Mouse (Mus musculus): ENCODE results near the gene Lrfn1. TPM values are rescaled to one million over a fixed set of nuclear protein-coding genes. Genes with fewer than 3 reads are reported as not detected.

Lrfn1 gene
- total and polyA plus RNA-seq, 3 experiments, result 0.68 to 1.3 (median 0.73) TPM

- Histone ChIP-seq H3K4me1 (ENCODE audit: control insufficient read depth, insufficient read depth, low read length) (no peaks in the 10 kb centered on the region), H3K27ac (no peak overlapping the region), H3K27me3 (ENCODE audit: control insufficient read depth, insufficient read depth, low read length) (no peaks in the 10 kb centered on the region), H3K9ac (ENCODE audit: low read depth, low read length) (no peak overlapping the region), H3K79me2 (replicated peaks; ENCODE audit: control insufficient read depth, insufficient read depth, low read length) (no peaks in the 10 kb centered on the region), H3K36me3 (ENCODE audit: control insufficient read depth, insufficient read depth, low read length) (no peaks in the 10 kb centered on the region), H3K4me3 (no peak overlapping the region)
- DNase-seq, result no peak
- TF ChIP-seq CTCF (IDR thresholded peaks at IDR 0.05) (no peak), EP300 (IDR thresholded peaks at IDR 0.05; ENCODE audit: insufficient read depth, low read depth, low read length) (no peak), POLR2A (IDR thresholded peaks at IDR 0.05; ENCODE audit: insufficient read depth, low read depth, low read length) (no peak)
- intact Hi-C loops (cut with DNase I), result no loop called here
- 73% methylated on average over 13 of the region's 13 CpGs for WGBS
Measured at GRCm38 (mm10) chr7:28447865-28448820, 3.6 kb upstream of the Lrfn1 start.

GRCm38 (mm10) chr7:28452361-28453005 is 703 bp downstream of the Lrfn1 start:
- H3K27me3 ChIP-seq (ENCODE audit: control insufficient read depth, insufficient read depth, low read length), result no peaks in the 10 kb centered on the region
- intact Hi-C loops (cut with DNase I), result no loop called here
- no peak for DNase-seq
- TF ChIP-seq POLR2A (IDR thresholded peaks at IDR 0.05; ENCODE audit: insufficient read depth, low read depth, low read length) (no peak), CTCF (IDR thresholded peaks at IDR 0.05) (no peak), EP300 (IDR thresholded peaks at IDR 0.05; ENCODE audit: insufficient read depth, low read depth, low read length) (no peak)
- H3K9ac ChIP-seq (ENCODE audit: low read depth, low read length), result peak overlapping the region; percentile 79
- 6% methylated on average over 22 of the region's 24 CpGs for WGBS
- peak overlapping the region; percentile 52 for H3K4me3 ChIP-seq
- H3K4me1 ChIP-seq (ENCODE audit: control insufficient read depth, insufficient read depth, low read length), result no peaks in the 10 kb centered on the region
- H3K27ac ChIP-seq, result no peak overlapping the region
- no peaks in the 10 kb centered on the region for H3K79me2 ChIP-seq (replicated peaks; ENCODE audit: control insufficient read depth, insufficient read depth, low read length)
- H3K36me3 ChIP-seq (ENCODE audit: control insufficient read depth, insufficient read depth, low read length), result no peaks in the 10 kb centered on the region

- 92% methylated on average over 5 of the region's 5 CpGs for WGBS
- Histone ChIP-seq H3K79me2 (replicated peaks; ENCODE audit: control insufficient read depth, insufficient read depth, low read length) (no peaks in the 10 kb centered on the region), H3K36me3 (ENCODE audit: control insufficient read depth, insufficient read depth, low read length) (no peaks in the 10 kb centered on the region), H3K27ac (no peak overlapping the region), H3K9ac (ENCODE audit: low read depth, low read length) (no peak overlapping the region), H3K4me1 (ENCODE audit: control insufficient read depth, insufficient read depth, low read length) (no peaks in the 10 kb centered on the region), H3K27me3 (ENCODE audit: control insufficient read depth, insufficient read depth, low read length) (no peaks in the 10 kb centered on the region), H3K4me3 (no peak overlapping the region)
- no peak for DNase-seq
- TF ChIP-seq EP300 (IDR thresholded peaks at IDR 0.05; ENCODE audit: insufficient read depth, low read depth, low read length) (no peak), POLR2A (IDR thresholded peaks at IDR 0.05; ENCODE audit: insufficient read depth, low read depth, low read length) (no peak), CTCF (IDR thresholded peaks at IDR 0.05) (no peak)
- intact Hi-C loops (cut with DNase I), result no loop called here
Measured at GRCm38 (mm10) chr7:28460361-28460760, 8.6 kb downstream of the Lrfn1 start.

GRCm38 (mm10) chr7:28462769-28463168 is 11.0 kb downstream of the Lrfn1 start:
- Histone ChIP-seq H3K36me3 (ENCODE audit: control insufficient read depth, insufficient read depth, low read length) (no peaks in the 10 kb centered on the region), H3K9ac (ENCODE audit: low read depth, low read length) (no peak overlapping the region), H3K4me1 (ENCODE audit: control insufficient read depth, insufficient read depth, low read length) (no peaks in the 10 kb centered on the region), H3K27ac (no peak overlapping the region), H3K79me2 (replicated peaks; ENCODE audit: control insufficient read depth, insufficient read depth, low read length) (no peaks in the 10 kb centered on the region), H3K4me3 (no peak overlapping the region), H3K27me3 (ENCODE audit: control insufficient read depth, insufficient read depth, low read length) (peaks cover 15% of the 10 kb centered on the region)
- intact Hi-C loops (cut with DNase I), result no loop called here
- no peak for TF ChIP-seq POLR2A (IDR thresholded peaks at IDR 0.05; ENCODE audit: insufficient read depth, low read depth, low read length)
- no peak for TF ChIP-seq EP300 (IDR thresholded peaks at IDR 0.05; ENCODE audit: insufficient read depth, low read depth, low read length)
- TF ChIP-seq CTCF (IDR thresholded peaks at IDR 0.05), result no peak
- WGBS, result 87% methylated on average over 2 of the region's 2 CpGs
- DNase-seq, result no peak

GRCm38 (mm10) chr7:28464416-28465212 is 12.8 kb downstream of the Lrfn1 start:
- 69% methylated on average over 10 of the region's 10 CpGs for WGBS
- no peak overlapping the region for H3K4me3 ChIP-seq
- no peaks in the 10 kb centered on the region for H3K36me3 ChIP-seq (ENCODE audit: control insufficient read depth, insufficient read depth, low read length)
- no peak overlapping the region for H3K27ac ChIP-seq
- H3K4me1 ChIP-seq (ENCODE audit: control insufficient read depth, insufficient read depth, low read length), result no peaks in the 10 kb centered on the region
- no peak for TF ChIP-seq POLR2A (IDR thresholded peaks at IDR 0.05; ENCODE audit: insufficient read depth, low read depth, low read length)
- no peak for TF ChIP-seq CTCF (IDR thresholded peaks at IDR 0.05)
- TF ChIP-seq EP300 (IDR thresholded peaks at IDR 0.05; ENCODE audit: insufficient read depth, low read depth, low read length), result no peak
- intact Hi-C loops (cut with DNase I), result no loop called here
- no peak overlapping the region for H3K9ac ChIP-seq (ENCODE audit: low read depth, low read length)
- no peaks in the 10 kb centered on the region for H3K79me2 ChIP-seq (replicated peaks; ENCODE audit: control insufficient read depth, insufficient read depth, low read length)
- H3K27me3 ChIP-seq (ENCODE audit: control insufficient read depth, insufficient read depth, low read length), result peaks cover 15% of the 10 kb centered on the region
- DNase-seq, result no peak

Data from heart, adult 2 months (tissue).